Mouse (Mus musculus): ENCODE data around the gene Rfx2.

GRCm38 (mm10) chr17:56819694-56820111 lies 11.1 kb downstream of the Rfx2 start:
- TF ChIP-seq CTCF (IDR thresholded peaks at IDR 0.05; ENCODE audit: low read depth, low read length), result no peak
- TF ChIP-seq POLR2A (IDR thresholded peaks at IDR 0.05; ENCODE audit: borderline replicate concordance, low read depth, low read length), result no peak

All from bone marrow macrophage, adult 2 months (primary cell).